Mouse (Mus musculus) bone marrow, adult 2 months (tissue): ENCODE measurements around the gene Cnot2.

Experiments used
- CTCF ChIP-seq: fragments of 200-500 bp; IDR thresholded peaks from 2 replicates; pipeline ENCODE4 v1.5.1; 2011; ENCODE audit warnings: low read length, control low read depth; ENCODE audit not compliant: control insufficient read depth, insufficient read depth
- POLR2A ChIP-seq: fragments of 200-500 bp; IDR thresholded peaks from 2 replicates; pipeline ENCODE4 v1.6.1; 2011; ENCODE audit warnings: low read depth, mild to moderate bottlenecking, control low read depth, low read length, borderline replicate concordance; ENCODE audit not compliant: control insufficient read depth

DNA sequence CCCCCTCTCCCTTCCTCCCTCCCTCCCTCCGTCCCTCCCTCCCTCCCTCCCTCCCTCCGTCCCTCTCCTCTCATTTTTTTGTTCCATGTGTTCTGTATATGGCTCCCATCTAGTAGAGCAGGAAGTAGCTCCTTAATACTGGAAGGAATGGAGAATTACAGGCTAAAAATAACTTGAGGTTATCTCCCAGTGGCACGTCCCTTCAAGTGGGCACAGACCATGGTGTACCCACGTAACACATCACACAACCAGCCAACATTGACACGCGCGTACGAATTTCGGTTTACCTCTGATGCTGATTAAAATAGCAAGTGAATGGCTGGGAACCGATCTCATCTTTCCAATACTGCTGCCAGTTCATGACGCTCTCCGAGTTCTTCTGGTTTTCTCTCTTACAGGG lies 135.3 kb downstream of the Cnot2 start:
- TF ChIP-seq CTCF (no peak), POLR2A (no peak)
